Mouse (Mus musculus): ENCODE results near the gene Camta1. TPM values are rescaled to one million over a fixed set of nuclear protein-coding genes. Genes with fewer than 3 reads are reported as not detected.
A peak's percentile ranks its signal among the peaks of the same experiment; 100 is the strongest.

Gene Camta1
- 59.4 and 61.9 TPM in 2 replicates for polyA plus RNA-seq (2015; fragmentation: Nextera tagmentation; extraction: Ambion mirVana)

DNA sequence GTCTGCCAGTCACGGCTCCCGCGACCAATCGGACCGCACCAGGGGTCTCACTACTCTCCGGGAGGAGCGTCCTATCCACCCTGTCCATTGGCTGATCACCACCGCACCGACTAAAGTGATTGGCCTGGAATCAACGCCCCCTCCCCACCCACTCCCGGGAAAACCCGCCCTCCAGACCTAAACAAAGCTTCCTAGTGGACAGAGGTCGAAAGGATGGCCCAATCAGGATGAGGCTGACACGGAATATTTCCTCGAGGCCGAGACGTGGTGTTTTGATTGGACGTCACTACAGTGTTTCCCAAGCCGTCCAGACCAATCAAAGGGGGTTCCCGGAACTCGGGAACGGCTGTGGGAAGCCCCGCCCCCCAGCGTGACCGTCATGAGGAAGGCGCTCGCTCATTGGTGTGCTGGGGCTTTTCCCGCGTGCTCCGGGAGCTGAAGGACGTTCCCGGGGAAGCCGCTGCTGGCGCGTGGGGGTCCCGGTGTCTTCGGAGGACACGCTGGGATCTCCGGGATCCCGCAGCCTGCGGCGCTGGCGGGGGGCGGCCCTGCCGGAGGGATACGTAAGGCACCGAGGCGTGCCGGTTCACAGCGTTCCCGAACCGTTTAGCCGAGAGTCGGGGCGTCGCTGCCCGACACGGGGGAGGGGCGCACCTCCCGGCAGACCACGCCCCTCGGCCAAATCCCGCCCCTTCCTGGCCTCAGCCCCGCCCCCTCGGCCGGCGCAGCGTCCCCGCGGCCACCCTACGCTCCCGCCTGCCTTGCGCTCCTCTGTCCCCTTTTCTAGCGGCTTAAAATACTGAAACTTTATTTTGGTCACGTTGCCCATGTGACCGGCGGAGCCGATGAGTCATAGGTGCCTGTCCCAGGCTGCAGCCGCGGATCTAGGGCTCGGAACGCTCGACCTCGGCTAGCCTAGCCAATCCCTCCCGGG lies at the start of gene Camta1:
TSS of gene Camta1 (minus strand) at position 71 of the 934 bp plus-strand sequence.
- Histone ChIP-seq H3K27ac (replicated peaks) (peak within 1 kb of the TSS; percentile 96), H3K27me3 (ENCODE audit: control insufficient read depth, insufficient read depth, low read length) (no peaks in the 10 kb centered on the region), H3K4me1 (replicated peaks; ENCODE audit: control insufficient read depth, insufficient read depth) (no peaks in the 10 kb centered on the region), H3K9me3 (ENCODE audit: control insufficient read depth, low read length) (no peaks in the 10 kb centered on the region), H3K4me2 (replicated peaks; ENCODE audit: low read depth) (peak within 1 kb of the TSS; percentile 99), H3K9ac (ENCODE audit: low read length) (peak within 1 kb of the TSS; percentile 85), H3K36me3 (ENCODE audit: control insufficient read depth, insufficient read depth, low read length) (no peaks in the 10 kb centered on the region), H3K4me3 (ENCODE audit: low read depth, low read length) (peak within 1 kb of the TSS; percentile 68)
- TF ChIP-seq CTCF (IDR thresholded peaks at IDR 0.05; ENCODE audit: low read depth) (peak; percentile 11; the same call in 1 of the 2 replicates), EP300 (optimal IDR thresholded peaks at IDR 0.05) (no peak)
- ATAC-seq (ENCODE audit: low FRiP score, low TSS enrichment) (peak; percentile 98), DNase-seq (ENCODE audit: low spot score) (peak; percentile 99)
- under 1% methylated on average over 71 of the region's 85 CpGs for WGBS

DNA sequence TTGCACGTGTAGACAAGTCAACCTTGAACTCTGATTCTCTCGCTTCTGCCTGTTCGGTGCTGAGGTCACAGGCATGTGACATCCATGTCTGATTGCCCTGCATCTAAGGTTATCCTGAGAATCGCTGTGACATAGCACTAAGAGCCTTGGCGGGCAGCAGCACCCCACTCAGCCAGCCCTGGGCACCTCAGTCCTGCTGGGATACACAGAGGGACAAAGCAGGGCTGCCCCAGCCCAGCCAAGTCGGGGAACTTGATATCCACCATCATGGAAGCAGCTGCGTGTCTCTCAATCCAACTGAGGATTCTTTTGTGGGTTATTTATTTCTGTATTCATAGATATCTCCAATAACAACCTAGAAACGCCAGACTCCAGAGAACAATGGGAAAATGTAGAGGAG lies 47.1 kb upstream of the Camta1 start:
- H3K36me3 ChIP-seq (ENCODE audit: control insufficient read depth, insufficient read depth, low read length) = no peaks in the 10 kb centered on the region
- TF ChIP-seq CTCF (IDR thresholded peaks at IDR 0.05; ENCODE audit: low read depth) = no peak
- no peak for TF ChIP-seq EP300 (optimal IDR thresholded peaks at IDR 0.05)
- H3K27me3 ChIP-seq (ENCODE audit: control insufficient read depth, insufficient read depth, low read length) = no peaks in the 10 kb centered on the region
- no peak overlapping the region for H3K27ac ChIP-seq (replicated peaks)
- ATAC-seq (ENCODE audit: low FRiP score, low TSS enrichment) (no peak), DNase-seq (ENCODE audit: low spot score) (no peak)
- H3K4me1 ChIP-seq (replicated peaks; ENCODE audit: control insufficient read depth, insufficient read depth) = no peaks in the 10 kb centered on the region
- WGBS = 65% methylated on average over 8 of the region's 8 CpGs
- H3K9me3 ChIP-seq (ENCODE audit: control insufficient read depth, low read length) = no peaks in the 10 kb centered on the region
- H3K9ac ChIP-seq (ENCODE audit: low read length) = no peak overlapping the region
- no peak overlapping the region for H3K4me3 ChIP-seq (ENCODE audit: low read depth, low read length)
- no peak overlapping the region for H3K4me2 ChIP-seq (replicated peaks; ENCODE audit: low read depth)

DNA sequence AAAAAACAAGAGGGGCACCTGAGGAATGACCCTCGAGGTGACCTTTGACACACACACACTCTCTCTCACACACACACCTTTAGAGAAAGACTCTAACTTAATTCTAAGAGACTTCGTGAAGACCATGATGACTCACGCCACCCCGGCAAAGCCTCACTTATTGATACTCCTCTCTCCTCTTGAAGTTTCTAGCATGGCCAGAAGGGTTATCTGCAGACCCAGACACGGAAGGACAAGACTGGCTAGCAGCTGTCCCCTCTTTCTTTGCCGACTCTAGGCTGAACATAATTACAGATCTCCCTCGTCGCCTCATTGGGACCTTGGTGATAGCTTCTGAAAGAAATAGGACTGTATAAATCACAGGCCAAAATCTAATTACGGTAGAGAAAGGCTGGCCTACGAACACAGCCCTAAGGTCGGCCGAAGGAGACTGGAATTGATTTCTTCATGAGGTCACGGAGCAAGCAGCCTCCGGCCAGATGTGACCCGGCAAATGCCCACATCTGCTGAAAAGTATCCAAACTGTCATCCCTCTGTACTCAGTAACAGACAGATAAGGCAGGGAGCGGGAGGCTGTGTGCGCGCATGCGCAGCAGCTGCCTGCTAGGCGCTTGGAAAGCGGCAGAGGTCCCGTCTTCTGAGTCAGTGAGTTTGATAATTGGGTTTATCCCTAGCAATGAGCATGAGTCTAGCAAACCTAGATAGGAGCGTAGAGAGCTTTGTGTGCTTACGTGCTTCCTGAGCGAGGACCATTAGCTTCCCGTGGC lies 46.1 kb upstream of the Camta1 start:
- Histone ChIP-seq H3K36me3 (ENCODE audit: control insufficient read depth, insufficient read depth, low read length) (no peaks in the 10 kb centered on the region), H3K27ac (replicated peaks) (no peak overlapping the region), H3K9me3 (ENCODE audit: control insufficient read depth, low read length) (no peaks in the 10 kb centered on the region), H3K4me3 (ENCODE audit: low read depth, low read length) (no peak overlapping the region), H3K27me3 (ENCODE audit: control insufficient read depth, insufficient read depth, low read length) (no peaks in the 10 kb centered on the region), H3K4me2 (replicated peaks; ENCODE audit: low read depth) (no peak overlapping the region), H3K9ac (ENCODE audit: low read length) (no peak overlapping the region), H3K4me1 (replicated peaks; ENCODE audit: control insufficient read depth, insufficient read depth) (no peaks in the 10 kb centered on the region)
- TF ChIP-seq CTCF (IDR thresholded peaks at IDR 0.05; ENCODE audit: low read depth) = no peak
- no peak for TF ChIP-seq EP300 (optimal IDR thresholded peaks at IDR 0.05)
- ATAC-seq (ENCODE audit: low FRiP score, low TSS enrichment) (no peak), DNase-seq (ENCODE audit: low spot score) (no peak)
- WGBS = 68% methylated on average over 26 of the region's 26 CpGs

DNA sequence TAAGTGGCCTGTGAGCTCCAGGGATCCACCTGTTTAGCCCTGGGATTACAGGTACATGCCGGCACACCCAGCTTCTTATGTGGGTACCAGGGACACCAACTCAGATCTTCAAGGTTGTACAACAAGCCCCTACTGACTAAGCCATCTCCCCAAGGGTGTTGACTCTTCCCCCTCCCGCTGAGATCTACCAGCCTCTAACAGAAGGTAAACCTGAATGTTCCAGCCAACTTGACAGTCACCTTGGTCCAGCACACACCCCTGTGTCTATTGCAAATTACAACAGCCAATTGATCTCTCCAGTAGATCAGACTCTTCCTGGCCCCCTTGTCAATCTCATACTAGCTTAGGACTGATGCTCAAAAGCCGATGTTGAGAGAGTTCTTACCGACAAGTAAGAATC lies 43.9 kb upstream of the Camta1 start:
- Histone ChIP-seq H3K4me3 (ENCODE audit: low read depth, low read length) (no peak overlapping the region), H3K27ac (replicated peaks) (no peak overlapping the region), H3K4me1 (replicated peaks; ENCODE audit: control insufficient read depth, insufficient read depth) (no peaks in the 10 kb centered on the region), H3K4me2 (replicated peaks; ENCODE audit: low read depth) (no peak overlapping the region), H3K27me3 (ENCODE audit: control insufficient read depth, insufficient read depth, low read length) (no peaks in the 10 kb centered on the region), H3K9me3 (ENCODE audit: control insufficient read depth, low read length) (no peaks in the 10 kb centered on the region), H3K9ac (ENCODE audit: low read length) (no peak overlapping the region), H3K36me3 (ENCODE audit: control insufficient read depth, insufficient read depth, low read length) (no peaks in the 10 kb centered on the region)
- WGBS = 85% methylated on average over 4 of the region's 4 CpGs
- ATAC-seq (ENCODE audit: low FRiP score, low TSS enrichment) (no peak), DNase-seq (ENCODE audit: low spot score) (no peak)
- no peak for TF ChIP-seq CTCF (IDR thresholded peaks at IDR 0.05; ENCODE audit: low read depth)
- TF ChIP-seq EP300 (optimal IDR thresholded peaks at IDR 0.05) = no peak

DNA sequence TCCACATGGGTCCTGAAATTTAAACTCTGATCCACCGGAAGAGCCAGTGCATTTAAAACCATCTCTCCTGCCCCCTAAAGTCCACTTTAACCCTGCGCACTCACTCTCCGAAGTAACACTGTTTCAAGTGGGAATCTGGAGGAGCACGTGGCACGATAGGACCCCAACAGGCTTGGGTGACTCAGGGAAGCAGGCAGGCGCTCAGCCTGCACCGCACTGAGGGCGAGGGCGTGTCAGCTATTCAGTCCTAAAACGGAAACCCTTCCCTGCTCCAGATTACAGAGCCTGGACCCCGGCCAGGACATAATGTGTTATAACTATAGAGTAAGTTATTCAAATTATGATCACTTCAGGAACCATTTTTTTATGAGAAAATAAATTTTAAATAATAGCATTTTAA lies 42.4 kb upstream of the Camta1 start:
- TF ChIP-seq EP300 (optimal IDR thresholded peaks at IDR 0.05) (no peak), CTCF (IDR thresholded peaks at IDR 0.05; ENCODE audit: low read depth) (no peak)
- DNase-seq (ENCODE audit: low spot score) = no peak
- WGBS = 26% methylated on average over 11 of the region's 11 CpGs

More for the DNA sequence above, 42.4 kb upstream of the Camta1 start:
- ATAC-seq (ENCODE audit: low FRiP score, low TSS enrichment) = no peak
- Histone ChIP-seq H3K9ac (ENCODE audit: low read length) (no peak overlapping the region), H3K4me2 (replicated peaks; ENCODE audit: low read depth) (no peak overlapping the region), H3K9me3 (ENCODE audit: control insufficient read depth, low read length) (no peaks in the 10 kb centered on the region), H3K27me3 (ENCODE audit: control insufficient read depth, insufficient read depth, low read length) (no peaks in the 10 kb centered on the region), H3K4me3 (ENCODE audit: low read depth, low read length) (no peak overlapping the region), H3K4me1 (replicated peaks; ENCODE audit: control insufficient read depth, insufficient read depth) (no peaks in the 10 kb centered on the region), H3K27ac (replicated peaks) (no peak overlapping the region), H3K36me3 (ENCODE audit: control insufficient read depth, insufficient read depth, low read length) (no peaks in the 10 kb centered on the region)

Measured in stomach, postnatal 0 days (tissue).